Mouse (Mus musculus): Measurements from ENCODE around the gene Fam133b.

DNA sequence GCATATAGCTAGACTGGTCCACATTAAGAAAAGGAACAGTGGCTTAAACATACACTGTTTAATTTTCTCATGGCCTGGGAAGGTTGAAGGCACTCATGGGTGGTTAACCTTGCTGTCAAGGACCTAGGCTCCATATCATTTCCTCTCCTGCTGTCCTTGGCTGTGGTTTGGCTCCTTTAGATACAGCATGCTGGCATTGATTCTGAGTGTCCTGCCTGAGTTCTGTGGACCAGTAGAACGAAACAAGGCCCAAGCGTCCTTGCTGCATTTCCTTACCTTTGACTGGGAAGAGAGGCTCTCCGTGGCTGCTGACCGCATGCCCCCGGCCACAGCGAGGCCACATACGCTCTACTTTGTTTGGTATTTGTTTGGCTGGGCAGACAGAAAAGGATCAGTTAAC, 65.6 kb downstream of the Fam133b start:
- TF ChIP-seq CTCF (IDR thresholded peaks at IDR 0.05; ENCODE audit: borderline replicate concordance, insufficient read depth, low read depth, low read length) (no peak), POLR2A (IDR thresholded peaks at IDR 0.05; ENCODE audit: borderline replicate concordance, insufficient read depth, low read length) (no peak)
